Mouse (Mus musculus): Measurements from ENCODE around the gene 1810062G17Rik. TPM values are rescaled to one million over a fixed set of nuclear protein-coding genes. Genes with fewer than 3 reads are reported as not detected.

The 1810062G17Rik gene
- total and polyA plus RNA-seq, 3 experiments = 1.0 to 2.3 TPM; not detected in 1

- DNase-seq (ENCODE audit: low read depth, low spot score) = peak; percentile 48
- peaks cover 0 to 26% of the 10 kb centered on the region in 2 experiments; a peak in 2 of 4 replicates for H3K36me3 ChIP-seq (ENCODE audit: control insufficient read depth in 1 of 2, insufficient read depth in 2 of 2, low read length in 2 of 2)
- H3K4me3 ChIP-seq (ENCODE audit: control insufficient read depth in 1 of 2, insufficient read depth in 1 of 2, low read depth in 2 of 2, low read length in 2 of 2) = peak overlapping the region in 1 of 2 experiments; percentile 1; a peak in 1 of 4 replicates
- no peaks in the 10 kb centered on the region for H3K9me3 ChIP-seq (replicated peaks; ENCODE audit: insufficient read depth, low read length)
- TF ChIP-seq GATA1 (IDR thresholded peaks at IDR 0.05; ENCODE audit: low read depth, low read length) (peak; percentile 93), POLR2A (IDR thresholded peaks at IDR 0.05; ENCODE audit: control insufficient read depth in 1 of 2, insufficient read depth in 1 of 2, low read depth in 1 of 2, low read length in 2 of 2, poor library complexity in 1 of 2) (no peak), ETS1 (IDR thresholded peaks at IDR 0.05; ENCODE audit: low read depth, low read length) (peak; percentile 47; the same call in 1 of the 2 replicates), EP300 (IDR thresholded peaks at IDR 0.05; ENCODE audit: low read depth in 1 of 2, low read length in 2 of 2) (peak; percentile 46 to 63; a peak in 3 of 4 replicates), NELFE (IDR thresholded peaks at IDR 0.05; ENCODE audit: low read depth, low read length) (no peak), TCF12 (IDR thresholded peaks at IDR 0.05; ENCODE audit: low read depth, low read length) (peak; percentile 54; the same call in 1 of the 2 replicates)
- H3K79me2 ChIP-seq (ENCODE audit: control insufficient read depth, insufficient read depth, low read length, poor library complexity) = no peaks in the 10 kb centered on the region
- no peaks in the 10 kb centered on the region for H3K27me3 ChIP-seq (ENCODE audit: control insufficient read depth in 1 of 2, insufficient read depth in 2 of 2, low read length in 2 of 2)
- H3K27ac ChIP-seq (ENCODE audit: control insufficient read depth, low read depth, low read length) = peak overlapping the region; percentile 41
- H3K9ac ChIP-seq (ENCODE audit: control insufficient read depth, low read depth, low read length, poor library complexity, severe bottlenecking) = no peak overlapping the region
- H3K4me1 ChIP-seq (ENCODE audit: control insufficient read depth in 1 of 2, insufficient read depth in 2 of 2, low read length in 2 of 2) = peaks cover 6 to 34% of the 10 kb centered on the region in 2 experiments
These were observed 17.1 kb downstream of the 1810062G17Rik start for GRCm38 (mm10) chr3:36492716-36493391.

- no peak overlapping the region for H3K9ac ChIP-seq (ENCODE audit: control insufficient read depth, low read depth, low read length, poor library complexity, severe bottlenecking)
- no peaks in the 10 kb centered on the region for H3K79me2 ChIP-seq (ENCODE audit: control insufficient read depth, insufficient read depth, low read length, poor library complexity)
- no peaks in the 10 kb centered on the region for H3K9me3 ChIP-seq (replicated peaks; ENCODE audit: insufficient read depth, low read length)
- H3K4me3 ChIP-seq (ENCODE audit: control insufficient read depth in 1 of 2, insufficient read depth in 1 of 2, low read depth in 2 of 2, low read length in 2 of 2) = peak overlapping the region in 1 of 2 experiments; percentile 21; a peak in 2 of 4 replicates
- no peaks in the 10 kb centered on the region for H3K27me3 ChIP-seq (ENCODE audit: control insufficient read depth in 1 of 2, insufficient read depth in 2 of 2, low read length in 2 of 2)
- peaks cover 6 to 30% of the 10 kb centered on the region in 2 experiments for H3K4me1 ChIP-seq (ENCODE audit: control insufficient read depth in 1 of 2, insufficient read depth in 2 of 2, low read length in 2 of 2)
- peak; percentile 46 for DNase-seq (ENCODE audit: low read depth, low spot score)
- H3K27ac ChIP-seq (ENCODE audit: control insufficient read depth, low read depth, low read length) = peak overlapping the region; percentile 18; the same call in 1 of the 2 replicates
- peaks cover 0 to 22% of the 10 kb centered on the region in 2 experiments; a peak in 2 of 4 replicates for H3K36me3 ChIP-seq (ENCODE audit: control insufficient read depth in 1 of 2, insufficient read depth in 2 of 2, low read length in 2 of 2)
- TF ChIP-seq ZKSCAN1 (IDR thresholded peaks at IDR 0.05; ENCODE audit: low read depth, low read length) (peak; percentile 63; the same call in 1 of the 2 replicates), MAZ (IDR thresholded peaks at IDR 0.05; ENCODE audit: low read depth, low read length) (no peak), TAL1 (IDR thresholded peaks at IDR 0.05; ENCODE audit: low read length) (no peak), HCFC1 (IDR thresholded peaks at IDR 0.05; ENCODE audit: low read depth, low read length) (no peak), SMC3 (IDR thresholded peaks at IDR 0.05; ENCODE audit: low read depth, low read length) (no peak), ETS1 (IDR thresholded peaks at IDR 0.05; ENCODE audit: low read depth, low read length) (0 out of 2 replicates have a peak, but pooled peaks have one; percentile 33), TCF12 (IDR thresholded peaks at IDR 0.05; ENCODE audit: low read depth, low read length) (no peak), MAX (IDR thresholded peaks at IDR 0.05; ENCODE audit: low read length) (no peak), SIN3A (IDR thresholded peaks at IDR 0.05; ENCODE audit: low read length) (no peak), POLR2AphosphoS2 (IDR thresholded peaks at IDR 0.05; ENCODE audit: low read length) (no peak), ZNF384 (IDR thresholded peaks at IDR 0.05; ENCODE audit: low read depth, low read length) (no peak), KAT2A (conservative IDR thresholded peaks at IDR 0.05; ENCODE audit: low read depth, low read length) (no peak), TBP (IDR thresholded peaks at IDR 0.05; ENCODE audit: low read depth, low read length) (no peak), BHLHE40 (IDR thresholded peaks at IDR 0.05; ENCODE audit: borderline replicate concordance, low read depth, low read length) (no peak), MYC (IDR thresholded peaks at IDR 0.05; ENCODE audit: low read depth, low read length) (no peak), NRF1 (IDR thresholded peaks at IDR 0.05; ENCODE audit: insufficient read depth, low read depth, low read length, poor library complexity, severe bottlenecking) (no peak), CHD1 (IDR thresholded peaks at IDR 0.05; ENCODE audit: low read depth, low read length) (no peak), MXI1 (IDR thresholded peaks at IDR 0.05; ENCODE audit: low read depth, low read length) (0 out of 2 replicates have a peak, but pooled peaks have one; percentile 23), NELFE (IDR thresholded peaks at IDR 0.05; ENCODE audit: low read depth, low read length) (no peak), GATA1 (IDR thresholded peaks at IDR 0.05; ENCODE audit: low read depth, low read length) (peak; percentile 50; the same call in 1 of the 2 replicates), MEF2A (IDR thresholded peaks at IDR 0.05; ENCODE audit: extremely low read depth, insufficient replicate concordance, low read depth, low read length, poor library complexity, severe bottlenecking) (no peak), RCOR1 (IDR thresholded peaks at IDR 0.05; ENCODE audit: low read depth, low read length) (no peak), POLR2A (IDR thresholded peaks at IDR 0.05; ENCODE audit: control insufficient read depth in 1 of 2, insufficient read depth in 1 of 2, low read depth in 1 of 2, low read length in 2 of 2, poor library complexity in 1 of 2) (no peak), EP300 (IDR thresholded peaks at IDR 0.05; ENCODE audit: low read depth in 1 of 2, low read length in 2 of 2) (peak; percentile 26 to 54), MYB (IDR thresholded peaks at IDR 0.05; ENCODE audit: low read depth, low read length) (no peak), USF2 (IDR thresholded peaks at IDR 0.05; ENCODE audit: borderline replicate concordance in 1 of 2, insufficient read depth in 1 of 2, low read depth in 1 of 2, low read length in 2 of 2) (no peak), JUND (IDR thresholded peaks at IDR 0.05; ENCODE audit: low read depth, low read length) (no peak)
These were observed 18.0 kb downstream of the 1810062G17Rik start for GRCm38 (mm10) chr3:36493641-36494283.

Data from MEL (cell line).